Mouse (Mus musculus) embryonic facial prominence, embryonic 12.5 days (tissue): ENCODE data around the gene Ctxn2. TPM values are rescaled to one million over a fixed set of nuclear protein-coding genes. Genes with fewer than 3 reads are reported as not detected.
"Not testable (repeated sequence)": the region's sequence is repeated elsewhere in the genome, so short reads cannot be mapped to it uniquely, and the experiment has no call there.

Source experiments
- ATAC-seq: fragments of 200-750 bp; cut with Nextera tagmentation; 2 replicates; pipeline ENCODE4 v1.8.0; 2017; ENCODE audit not compliant: insufficient number of reproducible peaks, insufficient read depth, low FRiP score, low TSS enrichment
- H3K27ac ChIP-seq: fragments of 300-500 bp; sonication (generic); 2 replicates; pipeline ENCODE4 v1.5.1; 2016; ENCODE audit warnings: mild to moderate bottlenecking
- H3K27me3 ChIP-seq: fragments of 300-500 bp; sonication (generic); 2 replicates; pipeline ENCODE4 v1.6.1; 2016; ENCODE audit warnings: mild to moderate bottlenecking, moderate library complexity
- H3K36me3 ChIP-seq: fragments of 300-500 bp; sonication (generic); 2 replicates; pipeline ENCODE4 v1.6.1; 2016; ENCODE audit warnings: mild to moderate bottlenecking
- H3K4me1 ChIP-seq: fragments of 300-500 bp; sonication (generic); 2 replicates; pipeline ENCODE4 v1.6.1; 2016
- H3K4me2 ChIP-seq: fragments of 300-500 bp; sonication (generic); replicated peaks from 2 replicates; pipeline ENCODE4 v1.6.1; 2016; ENCODE audit warnings: mild to moderate bottlenecking, moderate library complexity
- H3K4me3 ChIP-seq: fragments of 300-500 bp; sonication (generic); 2 replicates; pipeline ENCODE4 v1.5.1; 2016; ENCODE audit warnings: mild to moderate bottlenecking
- H3K9ac ChIP-seq: fragments of 300-500 bp; sonication (generic); 2 replicates; pipeline ENCODE4 v1.6.1; 2016; ENCODE audit warnings: mild to moderate bottlenecking, moderate library complexity
- H3K9me3 ChIP-seq: fragments of 300-500 bp; sonication (generic); 2 replicates; pipeline ENCODE4 v1.6.1; 2016; ENCODE audit warnings: mild to moderate bottlenecking, moderate library complexity
- WGBS: fragments of 180-500 bp; shearing (Covaris S2); methylation state at CpG from one replicate; pipeline ENCODE4 v1.1.7; 2016; 5-methylcytosine and 5-hydroxymethylcytosine counted together
- polyA plus RNA-seq: library from polyadenylated mRNA; unstranded; fragments of >200 nt; fragmentation: Nextera tagmentation; extraction: Ambion mirVana; gene quantifications from 2 replicates; pipeline ENCODE4 v1.2.1, GENCODE M21; 2016

Ctxn2 gene
- polyA plus RNA-seq: not detected in 2 replicates

GRCm38 (mm10) chr2:125135903-125136811, at the start of gene Ctxn2:
Gene Ctxn2, plus strand, starts transcription at chr2:125136692.
- Histone ChIP-seq H3K4me3 (peak within 1 kb of the TSS; percentile 34), H3K27ac (no peak within 1 kb of the TSS), H3K27me3 (no peaks in the 10 kb centered on the region), H3K36me3 (no peaks in the 10 kb centered on the region), H3K4me2 (peak within 1 kb of the TSS; percentile 79), H3K9ac (no peak within 1 kb of the TSS), H3K4me1 (peaks cover 8% of the 10 kb centered on the region; the same call in 1 of the 2 replicates), H3K9me3 (no peaks in the 10 kb centered on the region)
- WGBS: 1% methylated on average over 39 of the region's 39 CpGs
- ATAC-seq: no peak

- H3K4me3 ChIP-seq: no peak overlapping the region
- H3K9ac ChIP-seq: no peak overlapping the region
- no peak for ATAC-seq
- WGBS: 95% methylated on average over 7 of the region's 7 CpGs
- no peaks in the 10 kb centered on the region for H3K27me3 ChIP-seq
- H3K4me2 ChIP-seq: no peak overlapping the region
- peaks cover 20% of the 10 kb centered on the region for H3K36me3 ChIP-seq
- H3K27ac ChIP-seq: no peak overlapping the region
- H3K4me1 ChIP-seq: no peaks in the 10 kb centered on the region
- no peaks in the 10 kb centered on the region for H3K9me3 ChIP-seq
Measured at GRCm38 (mm10) chr2:125088757-125089156, 47.7 kb upstream of the Ctxn2 start.

GRCm38 (mm10) chr2:125092123-125092522, 44.4 kb upstream of the Ctxn2 start:
- H3K9me3 ChIP-seq, H3K27me3 ChIP-seq, H3K4me2 ChIP-seq, H3K9ac ChIP-seq, ATAC-seq, H3K4me3 ChIP-seq, H3K27ac ChIP-seq, H3K4me1 ChIP-seq: not testable (repeated sequence)
- H3K36me3 ChIP-seq: peaks cover 32% of the 10 kb centered on the region
- WGBS: 71% methylated on average over 3 of the region's 3 CpGs

GRCm38 (mm10) chr2:125104491-125104890, 32.0 kb upstream of the Ctxn2 start:
- WGBS: 97% methylated on average over 13 of the region's 13 CpGs
- H3K9me3 ChIP-seq, H3K27ac ChIP-seq, H3K4me2 ChIP-seq, H3K9ac ChIP-seq, H3K27me3 ChIP-seq, H3K4me3 ChIP-seq, H3K4me1 ChIP-seq, ATAC-seq: not testable (repeated sequence)
- H3K36me3 ChIP-seq: peaks cover 50% of the 10 kb centered on the region

GRCm38 (mm10) chr2:125106536-125106935, 30.0 kb upstream of the Ctxn2 start:
- not testable (repeated sequence) for H3K27me3 ChIP-seq, H3K4me1 ChIP-seq, H3K4me3 ChIP-seq, ATAC-seq, H3K9me3 ChIP-seq, H3K27ac ChIP-seq, H3K4me2 ChIP-seq, H3K9ac ChIP-seq
- WGBS: 94% methylated on average over 4 of the region's 4 CpGs
- H3K36me3 ChIP-seq: peaks cover 42% of the 10 kb centered on the region

GRCm38 (mm10) chr2:125119381-125120110, 16.9 kb upstream of the Ctxn2 start:
- H3K4me3 ChIP-seq: no peak overlapping the region
- no peaks in the 10 kb centered on the region for H3K27me3 ChIP-seq
- 74% methylated on average over 6 of the region's 6 CpGs for WGBS
- peaks cover 8% of the 10 kb centered on the region for H3K36me3 ChIP-seq
- H3K4me1 ChIP-seq: peaks cover 8% of the 10 kb centered on the region
- H3K9me3 ChIP-seq: no peaks in the 10 kb centered on the region
- no peak overlapping the region for H3K27ac ChIP-seq
- no peak overlapping the region for H3K9ac ChIP-seq
- ATAC-seq: no peak
- H3K4me2 ChIP-seq: no peak overlapping the region

GRCm38 (mm10) chr2:125122288-125122623, 14.2 kb upstream of the Ctxn2 start:
- Histone ChIP-seq H3K4me3 (peak overlapping the region; percentile 75), H3K4me1 (peaks cover 8% of the 10 kb centered on the region), H3K9me3 (no peaks in the 10 kb centered on the region), H3K4me2 (peak overlapping the region; percentile 68), H3K27ac (peak overlapping the region; percentile 92), H3K9ac (peak overlapping the region; percentile 95), H3K36me3 (no peaks in the 10 kb centered on the region), H3K27me3 (no peaks in the 10 kb centered on the region)
- ATAC-seq: no peak
- 7% methylated on average over 4 of the region's 4 CpGs for WGBS

- peak overlapping the region; percentile 68 for H3K4me2 ChIP-seq
- H3K27me3 ChIP-seq: no peaks in the 10 kb centered on the region
- peak overlapping the region; percentile 75 for H3K4me3 ChIP-seq
- H3K36me3 ChIP-seq: no peaks in the 10 kb centered on the region
- peak overlapping the region; percentile 95 for H3K9ac ChIP-seq
- H3K4me1 ChIP-seq: peaks cover 8% of the 10 kb centered on the region
- H3K9me3 ChIP-seq: no peaks in the 10 kb centered on the region
- peak overlapping the region; percentile 92 for H3K27ac ChIP-seq
- WGBS: under 1% methylated on average over 57 of the region's 59 CpGs
- ATAC-seq: peak; percentile 66
Measured at GRCm38 (mm10) chr2:125122624-125123476, 13.6 kb upstream of the Ctxn2 start.

GRCm38 (mm10) chr2:125123477-125123852, 13.0 kb upstream of the Ctxn2 start, which contains the start of gene Myef2:
Gene Myef2, minus strand, starts transcription at chr2:125123661.
- WGBS: under 1% methylated on average over 38 of the region's 48 CpGs
- no peaks in the 10 kb centered on the region for H3K9me3 ChIP-seq

GRCm38 (mm10) chr2:125125824-125126223, 10.7 kb upstream of the Ctxn2 start:
- Histone ChIP-seq H3K4me1 (peaks cover 8% of the 10 kb centered on the region), H3K36me3 (no peaks in the 10 kb centered on the region), H3K9me3 (no peaks in the 10 kb centered on the region), H3K27ac (no peak overlapping the region), H3K27me3 (no peaks in the 10 kb centered on the region), H3K4me3 (no peak overlapping the region), H3K4me2 (no peak overlapping the region), H3K9ac (no peak overlapping the region)
- WGBS: 33% methylated on average over 4 of the region's 4 CpGs
- no peak for ATAC-seq

More at GRCm38 (mm10) chr2:125123477-125123852, 13.0 kb upstream of the Ctxn2 start, which contains the start of gene Myef2:
- Histone ChIP-seq H3K4me2 (peak within 1 kb of the TSS; percentile 68), H3K9ac (peak within 1 kb of the TSS; percentile 95), H3K36me3 (no peaks in the 10 kb centered on the region), H3K4me1 (peaks cover 8% of the 10 kb centered on the region), H3K27me3 (no peaks in the 10 kb centered on the region), H3K27ac (peak within 1 kb of the TSS; percentile 92), H3K4me3 (peak within 1 kb of the TSS; percentile 75)
- ATAC-seq: peak; percentile 85

GRCm38 (mm10) chr2:125126792-125127191, 9.7 kb upstream of the Ctxn2 start:
- ATAC-seq: no peak
- no peak overlapping the region for H3K4me3 ChIP-seq

More at GRCm38 (mm10) chr2:125126792-125127191, 9.7 kb upstream of the Ctxn2 start:
- no peaks in the 10 kb centered on the region for H3K36me3 ChIP-seq
- no peaks in the 10 kb centered on the region for H3K27me3 ChIP-seq
- H3K27ac ChIP-seq: no peak overlapping the region
- H3K4me2 ChIP-seq: no peak overlapping the region
- H3K9me3 ChIP-seq: no peaks in the 10 kb centered on the region
- H3K4me1 ChIP-seq: peaks cover 4% of the 10 kb centered on the region
- 78% methylated on average over 3 of the region's 3 CpGs for WGBS
- no peak overlapping the region for H3K9ac ChIP-seq
